Mouse (Mus musculus) neural tube, embryonic 11.5 days (tissue): ENCODE data around the gene Ect2l. TPM values are rescaled to one million over a fixed set of nuclear protein-coding genes. Genes with fewer than 3 reads are reported as not detected.

Experiments
- ATAC-seq: fragments of 200-750 bp; cut with Nextera tagmentation; 2 replicates; pipeline ENCODE4 v1.8.0; 2017; ENCODE audit warnings: moderate number of reproducible peaks, mild to moderate bottlenecking, moderate TSS enrichment, moderate library complexity; ENCODE audit not compliant: insufficient read depth, low FRiP score, low TSS enrichment
- DNase-seq: peaks from one replicate; pipeline ENCODE4 v3.0.0-alpha.2; 2015; ENCODE audit warnings: low spot score
- H3K27ac ChIP-seq: fragments of 300-500 bp; sonication (generic); 2 replicates; pipeline ENCODE4 v1.5.1; 2014; ENCODE audit warnings: low read depth, mild to moderate bottlenecking, low read length
- H3K27me3 ChIP-seq: fragments of 300-500 bp; sonication (generic); 2 replicates; pipeline ENCODE4 v1.6.1; 2014; ENCODE audit warnings: mild to moderate bottlenecking, low read length, mixed read lengths; ENCODE audit not compliant: control insufficient read depth, insufficient read depth
- H3K36me3 ChIP-seq: fragments of 300-500 bp; sonication (generic); 2 replicates; pipeline ENCODE4 v1.6.1; 2014; ENCODE audit warnings: mild to moderate bottlenecking, low read length, moderate library complexity, mixed read lengths; ENCODE audit not compliant: control insufficient read depth, insufficient read depth
- H3K4me1 ChIP-seq: fragments of 300-500 bp; sonication (generic); 2 replicates; pipeline ENCODE4 v1.6.1; 2014; ENCODE audit warnings: low read length, mixed read lengths; ENCODE audit not compliant: control insufficient read depth, insufficient read depth
- H3K4me2 ChIP-seq: fragments of 300-500 bp; sonication (generic); 2 replicates; pipeline ENCODE4 v1.6.1; 2014; ENCODE audit warnings: low read depth, mild to moderate bottlenecking, moderate library complexity
- H3K4me3 ChIP-seq: fragments of 300-500 bp; sonication (generic); 2 replicates; pipeline ENCODE4 v1.5.1; 2014; ENCODE audit warnings: low read depth, low read length
- H3K9ac ChIP-seq: fragments of 300-500 bp; sonication (generic); 2 replicates; pipeline ENCODE4 v1.6.1; 2014; ENCODE audit warnings: mild to moderate bottlenecking, low read length
- H3K9me3 ChIP-seq: fragments of 300-500 bp; sonication (generic); 2 replicates; pipeline ENCODE4 v1.6.1; 2016; ENCODE audit warnings: low read length; ENCODE audit not compliant: control insufficient read depth
- WGBS: fragments of 180-500 bp; shearing (Covaris S2); extraction: QIAGEN DNeasy Blood & Tissue Kit; methylation state at CpG from one replicate; pipeline ENCODE4 v1.1.7; 2014; 5-methylcytosine and 5-hydroxymethylcytosine counted together
- polyA plus RNA-seq: library from polyadenylated mRNA; unstranded; fragments of >200 nt; fragmentation: Nextera tagmentation; extraction: Ambion mirVana; gene quantifications from 2 replicates; pipeline ENCODE4 v1.2.1, GENCODE M21; 2014

Gene Ect2l
- polyA plus RNA-seq, 1 experiment from 2014 or later, result 0.29 TPM

GRCm38 (mm10) chr10:18197206-18197979 is 13.3 kb downstream of the Ect2l start:
- Histone ChIP-seq H3K27me3 (no peaks in the 10 kb centered on the region), H3K36me3 (no peaks in the 10 kb centered on the region), H3K4me2 (no peak overlapping the region), H3K9ac (no peak overlapping the region), H3K9me3 (no peaks in the 10 kb centered on the region), H3K4me1 (no peaks in the 10 kb centered on the region), H3K27ac (no peak overlapping the region), H3K4me3 (no peak overlapping the region)
- DNase-seq, result peak; percentile 72
- WGBS, result 64% methylated on average over 14 of the region's 14 CpGs
- ATAC-seq, result no peak

DNA sequence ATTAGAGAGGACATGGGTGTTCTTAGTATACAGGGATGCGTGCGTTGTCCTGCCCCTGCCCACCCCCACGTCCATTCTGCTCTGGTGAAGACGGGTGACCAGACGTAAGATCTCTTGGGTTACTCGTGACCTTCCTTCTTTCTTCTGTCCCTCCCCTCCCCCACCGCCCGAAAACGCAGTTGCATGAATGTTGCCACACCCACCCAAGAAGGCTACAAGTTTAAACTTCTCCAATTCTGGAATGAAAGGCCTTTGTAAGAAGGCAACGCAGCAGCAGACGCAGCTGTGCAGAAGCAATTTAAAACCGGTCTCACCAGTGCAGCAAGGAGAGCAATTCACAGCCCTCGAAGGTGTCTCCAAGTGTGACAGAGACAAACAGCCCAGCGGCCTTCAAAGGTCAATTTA is 16.0 kb downstream of the Ect2l start:
- WGBS, result 54% methylated on average over 14 of the region's 14 CpGs
- Histone ChIP-seq H3K9ac (no peak overlapping the region), H3K4me3 (no peak overlapping the region), H3K9me3 (no peaks in the 10 kb centered on the region), H3K27ac (no peak overlapping the region), H3K4me1 (no peaks in the 10 kb centered on the region), H3K4me2 (no peak overlapping the region), H3K27me3 (no peaks in the 10 kb centered on the region), H3K36me3 (no peaks in the 10 kb centered on the region)
- DNase-seq, result no peak
- ATAC-seq, result no peak

DNA sequence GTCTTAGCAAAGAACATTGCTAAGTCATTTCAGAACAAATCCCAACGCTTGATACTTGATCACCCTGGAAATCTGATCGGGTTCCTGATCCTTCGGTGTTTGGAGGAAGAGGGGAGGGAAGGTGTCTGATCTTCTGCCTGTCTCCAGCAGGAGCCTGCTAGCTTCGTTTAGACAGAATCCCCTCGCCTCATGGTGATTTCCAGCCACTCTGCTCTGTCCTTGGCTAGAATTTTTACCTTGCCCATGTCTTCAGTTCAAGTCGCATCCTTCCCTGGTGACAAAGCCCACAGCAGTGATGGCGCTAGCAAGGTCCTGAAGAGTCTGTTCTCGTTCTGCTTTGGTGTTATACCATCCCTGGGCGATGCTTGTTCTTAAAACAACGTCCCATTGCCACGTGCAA is 16.5 kb downstream of the Ect2l start:
- Histone ChIP-seq H3K4me3 (no peak overlapping the region), H3K9me3 (no peaks in the 10 kb centered on the region), H3K4me2 (no peak overlapping the region), H3K27ac (no peak overlapping the region), H3K9ac (no peak overlapping the region), H3K4me1 (no peaks in the 10 kb centered on the region), H3K36me3 (no peaks in the 10 kb centered on the region), H3K27me3 (no peaks in the 10 kb centered on the region)
- ATAC-seq, result no peak
- WGBS, result 81% methylated on average over 11 of the region's 11 CpGs
- no peak for DNase-seq

DNA sequence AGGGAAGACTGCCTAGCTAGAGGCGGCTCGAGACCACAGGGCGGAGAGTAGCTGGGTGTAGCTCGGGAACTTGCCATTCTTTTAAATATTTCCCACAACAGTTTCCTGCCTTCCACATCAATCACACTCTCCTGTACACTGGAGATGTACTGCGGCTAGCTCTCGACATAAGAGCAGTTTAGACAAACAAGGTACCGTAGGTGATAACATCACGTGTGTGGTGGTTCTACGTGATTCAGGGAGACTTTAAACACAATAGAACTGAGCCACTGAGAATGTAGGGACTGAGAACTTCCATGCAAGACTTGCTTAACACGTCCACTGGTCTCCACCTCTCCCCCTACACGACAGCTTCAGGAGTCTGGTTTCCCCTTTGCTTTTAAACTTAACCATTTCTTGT is 17.5 kb downstream of the Ect2l start:
- DNase-seq (no peak), ATAC-seq (no peak)
- Histone ChIP-seq H3K4me3 (no peak overlapping the region), H3K4me1 (no peaks in the 10 kb centered on the region), H3K27ac (no peak overlapping the region), H3K36me3 (no peaks in the 10 kb centered on the region), H3K9me3 (no peaks in the 10 kb centered on the region), H3K4me2 (no peak overlapping the region), H3K27me3 (no peaks in the 10 kb centered on the region), H3K9ac (no peak overlapping the region)
- WGBS, result 85% methylated on average over 11 of the region's 11 CpGs

DNA sequence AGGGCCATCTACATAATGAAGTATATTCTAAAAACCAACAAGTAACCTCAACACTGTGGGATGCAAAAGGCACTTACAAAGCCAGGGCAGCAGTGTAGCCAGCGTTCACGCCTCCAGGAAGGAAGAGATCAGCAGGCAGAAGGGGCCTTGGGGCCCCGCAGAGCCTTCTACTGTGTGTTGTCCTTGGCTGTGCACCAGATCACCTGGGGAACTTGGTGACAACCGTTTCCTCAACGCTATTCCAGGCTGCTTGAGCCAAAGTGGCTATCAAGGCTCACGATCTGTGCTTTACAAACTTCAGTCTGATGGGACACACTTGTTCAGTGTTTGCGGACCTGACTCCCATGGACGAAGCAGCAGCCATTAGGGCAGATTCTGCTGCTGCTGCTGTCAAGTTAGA is 19.0 kb downstream of the Ect2l start:
- H3K27me3 ChIP-seq, result no peaks in the 10 kb centered on the region
- ATAC-seq, result no peak
- no peak for DNase-seq
- H3K27ac ChIP-seq, result no peak overlapping the region
- H3K4me3 ChIP-seq, result no peak overlapping the region
- no peaks in the 10 kb centered on the region for H3K9me3 ChIP-seq
- no peaks in the 10 kb centered on the region for H3K36me3 ChIP-seq
- H3K9ac ChIP-seq, result no peak overlapping the region
- no peaks in the 10 kb centered on the region for H3K4me1 ChIP-seq
- WGBS, result 65% methylated on average over 8 of the region's 8 CpGs
- H3K4me2 ChIP-seq, result no peak overlapping the region

GRCm38 (mm10) chr10:18189498-18189897 is 21.2 kb downstream of the Ect2l start:
- no peak for DNase-seq
- no peak for ATAC-seq

DNA sequence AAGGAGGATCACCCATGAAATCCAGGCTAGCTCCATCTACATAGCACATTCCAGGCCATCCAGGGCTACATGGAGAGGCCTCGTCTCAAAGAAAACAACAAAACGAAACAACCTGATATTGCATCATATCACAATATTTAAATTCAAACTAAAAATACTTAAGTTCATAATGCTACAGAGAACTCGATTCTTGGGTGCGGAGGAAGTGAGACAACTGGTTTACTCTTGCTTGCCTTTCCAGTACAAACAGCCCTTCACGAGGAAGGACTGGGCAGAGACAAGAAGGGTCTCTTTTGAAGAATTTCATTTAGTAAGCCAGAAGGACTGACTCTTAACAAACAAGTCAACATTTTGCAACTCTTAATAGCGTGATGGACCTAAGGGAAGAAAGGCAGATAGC is 22.1 kb downstream of the Ect2l start:
- WGBS, result 89% methylated on average over 6 of the region's 6 CpGs
- Histone ChIP-seq H3K4me1 (no peaks in the 10 kb centered on the region), H3K9me3 (no peaks in the 10 kb centered on the region), H3K4me3 (no peak overlapping the region), H3K27ac (no peak overlapping the region), H3K9ac (no peak overlapping the region), H3K36me3 (no peaks in the 10 kb centered on the region), H3K4me2 (no peak overlapping the region), H3K27me3 (no peaks in the 10 kb centered on the region)
- ATAC-seq (no peak), DNase-seq (no peak)

More at GRCm38 (mm10) chr10:18189498-18189897, 21.2 kb downstream of the Ect2l start:
- H3K4me2 ChIP-seq, result no peak overlapping the region
- no peak overlapping the region for H3K4me3 ChIP-seq
- no peak overlapping the region for H3K27ac ChIP-seq
- no peaks in the 10 kb centered on the region for H3K27me3 ChIP-seq
- H3K36me3 ChIP-seq, result no peaks in the 10 kb centered on the region
- H3K9ac ChIP-seq, result no peak overlapping the region
- H3K9me3 ChIP-seq, result no peaks in the 10 kb centered on the region
- no peaks in the 10 kb centered on the region for H3K4me1 ChIP-seq
- 82% methylated on average over 4 of the region's 4 CpGs for WGBS

- Histone ChIP-seq H3K27me3 (no peaks in the 10 kb centered on the region), H3K36me3 (no peaks in the 10 kb centered on the region), H3K4me1 (no peaks in the 10 kb centered on the region), H3K4me3 (no peak overlapping the region), H3K9ac (no peak overlapping the region), H3K4me2 (no peak overlapping the region), H3K27ac (no peak overlapping the region), H3K9me3 (no peaks in the 10 kb centered on the region)
- no peak for ATAC-seq
- 87% methylated on average over 5 of the region's 5 CpGs for WGBS
- no peak for DNase-seq
These were observed 28.4 kb downstream of the Ect2l start for GRCm38 (mm10) chr10:18182246-18182645.

- Histone ChIP-seq H3K27ac (no peak overlapping the region), H3K36me3 (no peaks in the 10 kb centered on the region), H3K4me3 (no peak overlapping the region), H3K9ac (no peak overlapping the region), H3K4me1 (no peaks in the 10 kb centered on the region), H3K27me3 (no peaks in the 10 kb centered on the region), H3K9me3 (no peaks in the 10 kb centered on the region), H3K4me2 (no peak overlapping the region)
- DNase-seq (no peak), ATAC-seq (no peak)
- 71% methylated on average over 2 of the region's 2 CpGs for WGBS
These were observed 33.4 kb downstream of the Ect2l start for GRCm38 (mm10) chr10:18177304-18177703.
